8 mouse cellular contexts compared by ENCODE assay signal in genomic region chr11:80208860-80209800, GRCm38 (mm10). TPM values are rescaled to one million over a fixed set of nuclear protein-coding genes. Genes with fewer than 3 reads are reported as not detected.
DNase-seq lines count a peak whose midpoint lies in the region; ATAC-seq and TF ChIP-seq lines count a peak whose summit lies in the region.

Rhot1 (plus strand) TSS chr11:80209019.

- H3K4me1 ChIP-seq in heart, embryonic 11.5 days (ENCODE audit: control insufficient read depth, insufficient read depth, low read length) = peaks cover 6% of the 10 kb centered on the region; the same call in 1 of the 2 replicates
- peaks cover 8% of the 10 kb centered on the region for H3K4me1 ChIP-seq in kidney, embryonic 16.5 days (ENCODE audit: insufficient read depth, low read length)
- peaks cover 16% of the 10 kb centered on the region for H3K4me1 ChIP-seq in liver, adult 2 months (ENCODE audit: control insufficient read depth, insufficient read depth, low read length)

- TF ChIP-seq POLR2A in liver, adult 2 months (IDR thresholded peaks at IDR 0.05; ENCODE audit: extremely low read depth, insufficient read depth, low read length) = peak; percentile 93
- TF ChIP-seq POLR2A in myocyte (IDR thresholded peaks at IDR 0.05; ENCODE audit: insufficient read length, low read depth) = peak; percentile 95

- peaks cover 3% of the 10 kb centered on the region; the same call in 1 of the 2 replicates for H3K36me3 ChIP-seq in heart, embryonic 11.5 days (ENCODE audit: control insufficient read depth, insufficient read depth, low read length)
- peaks cover 4% of the 10 kb centered on the region; the same call in 1 of the 2 replicates for H3K36me3 ChIP-seq in kidney, embryonic 16.5 days (ENCODE audit: insufficient read depth, low read length)
- H3K36me3 ChIP-seq in liver, adult 2 months (ENCODE audit: control insufficient read depth, insufficient read depth, low read length) = peaks cover 3% of the 10 kb centered on the region; the same call in 1 of the 2 replicates
- H3K36me3 ChIP-seq in myocyte (ENCODE audit: control insufficient read depth, insufficient read depth) = no peaks in the 10 kb centered on the region
- no peaks in the 10 kb centered on the region for H3K36me3 ChIP-seq in splenic B cell, adult 2 months (ENCODE audit: control insufficient read depth, insufficient read depth, low read length, poor library complexity, severe bottlenecking)

- H3K9ac ChIP-seq in heart, embryonic 11.5 days (ENCODE audit: low read depth, low read length) = peak within 1 kb of the TSS; percentile 95
- peak within 1 kb of the TSS; percentile 92 for H3K9ac ChIP-seq in kidney, embryonic 16.5 days (replicated peaks; ENCODE audit: low read length)
- H3K9ac ChIP-seq in liver, adult 2 months (ENCODE audit: low read depth, low read length) = peak within 1 kb of the TSS; percentile 98

- peaks cover 20% of the 10 kb centered on the region; the same call in 1 of the 2 replicates for H3K79me2 ChIP-seq in liver, adult 2 months (ENCODE audit: control insufficient read depth, insufficient read depth, low read length)
- H3K79me2 ChIP-seq in myocyte (ENCODE audit: control insufficient read depth, insufficient read depth) = peaks cover 45% of the 10 kb centered on the region

- peak; percentile 91 for ATAC-seq in erythroblast, adult 5-6 weeks (replicated peaks; ENCODE audit: low FRiP score, poor library complexity, severe bottlenecking)
- ATAC-seq in heart, embryonic 11.5 days (replicated peaks; ENCODE audit: insufficient number of reproducible peaks, low FRiP score, low TSS enrichment) = peak; percentile 92
- ATAC-seq in kidney, embryonic 16.5 days (ENCODE audit: low FRiP score, low TSS enrichment) = peak; percentile 95

- peak; percentile 96 to 97 for DNase-seq in B cell, adult 2 months
- peak; percentile 97 for DNase-seq in brain, adult 2 months (ENCODE audit: low read depth, low spot score)
- DNase-seq in liver, adult 2 months (ENCODE audit: extremely low read depth, low read depth, low spot score) = peak; percentile 85
- peak; percentile 96 for DNase-seq in splenic B cell, adult 2 months (ENCODE audit: low read depth, low spot score)

- no peaks in the 10 kb centered on the region for H3K9me3 ChIP-seq in heart, embryonic 11.5 days (replicated peaks; ENCODE audit: control insufficient read depth, low read length)
- H3K9me3 ChIP-seq in kidney, embryonic 16.5 days (ENCODE audit: low read length) = no peaks in the 10 kb centered on the region

- peak within 1 kb of the TSS; percentile 17 for H3ac ChIP-seq in myocyte (ENCODE audit: control insufficient read depth, insufficient read length)

- TF ChIP-seq CTCF in liver, adult 2 months (IDR thresholded peaks at IDR 0.05; ENCODE audit: low read depth, low read length) = peak; percentile 91

- under 1% methylated on average over 78 of the region's 78 CpGs for WGBS in heart, embryonic 11.5 days (ENCODE audit: insufficient replicate concordance)
- under 1% methylated on average over 74 of the region's 78 CpGs for WGBS in kidney, embryonic 16.5 days
- under 1% methylated on average over 78 of the region's 78 CpGs for WGBS in liver, adult 2 months

- peak within 1 kb of the TSS; percentile 91 for H3K4me3 ChIP-seq in heart, embryonic 11.5 days (ENCODE audit: low read depth, low read length)
- peak within 1 kb of the TSS; percentile 99 for H3K4me3 ChIP-seq in kidney, embryonic 16.5 days (ENCODE audit: low read length)
- H3K4me3 ChIP-seq in liver, adult 2 months (ENCODE audit: insufficient read depth, low read depth, low read length) = peak within 1 kb of the TSS; percentile 81
- H3K4me3 ChIP-seq in myocyte = peak within 1 kb of the TSS; percentile 80

- H3K27ac ChIP-seq in heart, embryonic 11.5 days (ENCODE audit: low read depth, low read length) = peak within 1 kb of the TSS; percentile 97
- peak within 1 kb of the TSS; percentile 95 for H3K27ac ChIP-seq in kidney, embryonic 16.5 days (ENCODE audit: low read length)
- H3K27ac ChIP-seq in liver, adult 2 months (replicated peaks; ENCODE audit: insufficient read depth, low read depth, low read length) = peak within 1 kb of the TSS; percentile 86

- peak within 1 kb of the TSS; percentile 72 for H3K4me2 ChIP-seq in heart, embryonic 11.5 days
- H3K4me2 ChIP-seq in kidney, embryonic 16.5 days (replicated peaks; ENCODE audit: low read depth, low read length) = peak within 1 kb of the TSS; percentile 70
- peak within 1 kb of the TSS; percentile 86 for H3K4me2 ChIP-seq in myocyte (ENCODE audit: low read depth)

- no peaks in the 10 kb centered on the region for H3K27me3 ChIP-seq in heart, embryonic 11.5 days (ENCODE audit: control insufficient read depth, insufficient read depth, low read length)
- no peaks in the 10 kb centered on the region for H3K27me3 ChIP-seq in kidney, embryonic 16.5 days (ENCODE audit: insufficient read depth, low read length)
- H3K27me3 ChIP-seq in liver, adult 2 months (ENCODE audit: control insufficient read depth, insufficient read depth, low read length) = no peaks in the 10 kb centered on the region
- no peaks in the 10 kb centered on the region for H3K27me3 ChIP-seq in myocyte (ENCODE audit: control insufficient read depth, insufficient read depth, insufficient read length)
- no peaks in the 10 kb centered on the region for H3K27me3 ChIP-seq in splenic B cell, adult 2 months (ENCODE audit: control insufficient read depth, insufficient read depth, low read length, poor library complexity, severe bottlenecking)

TF ChIP-seq in myocyte, 11 proteins besides CTCF, POLR2A, EP300 and RAD21:
- TF ChIP-seq E2F4 (IDR thresholded peaks at IDR 0.05; ENCODE audit: insufficient read depth) (peak; percentile 28), MYOD1 (IDR thresholded peaks at IDR 0.05; ENCODE audit: control insufficient read depth in 1 of 3, insufficient read length in 2 of 3, low read depth in 2 of 3) (no peak), POLR2AphosphoS2 (IDR thresholded peaks at IDR 0.05; ENCODE audit: insufficient read length, low read depth) (peak; percentile 87), MYOG (IDR thresholded peaks at IDR 0.05; ENCODE audit: control insufficient read depth in 1 of 3, insufficient read depth in 1 of 3, insufficient read length in 2 of 3, low read depth in 2 of 3) (peak in 1 of 3 experiments; percentile 34)

RNA-seq across cellular contexts. Expression of gene Rhot1, which starts in this region (rescaled TPM):
- 10.2 and 11.9 TPM in 2 replicates for total RNA-seq in erythroblast, adult 5-6 weeks (2015; ENCODE audit: low replicate concordance)
- 9.8 and 10.3 TPM in 2 replicates for total RNA-seq in erythroblast, adult 5-6 weeks (2017; ENCODE audit: low replicate concordance)
- polyA plus RNA-seq in heart, embryonic 11.5 days (2014; fragmentation: Nextera tagmentation; extraction: Ambion mirVana) = 65.2 and 68.7 TPM in 2 replicates
- polyA plus RNA-seq in kidney, embryonic 16.5 days (2015; fragmentation: Nextera tagmentation; extraction: Ambion mirVana) = 57.6 and 60.4 TPM in 2 replicates
- total RNA-seq in liver, adult 2 months (2014; rRNA removed) = 32.1 and 37.1 TPM in 2 replicates
- 8.4 and 8.9 TPM in 2 replicates for polyA plus RNA-seq in liver, adult 2 months (2012; rRNA removed)
- 24.9 TPM for polyA plus RNA-seq in myocyte (2012; fragmentation: generic; extraction: Trizol)

Comparison
In these comparisons a context has a peak if more than half of its experiments do, and no peak if none do; other contexts are left out.
1. Peak in every context shown above with its lines: DNase-seq, ATAC-seq, H3K4me3 ChIP-seq and H3K27ac ChIP-seq.